Mouse (Mus musculus) ES-Bruce4 (cell line): ENCODE measurements around the gene Ankrd52.

Experiments used
- CTCF ChIP-seq: IDR thresholded peaks from one replicate; pipeline ENCODE4 v1.8.1; 2011; ENCODE audit warnings: low read depth, low read length
- EP300 ChIP-seq: IDR thresholded peaks from 2 replicates; pipeline ENCODE4 v1.6.1; 2011; ENCODE audit warnings: low read depth, low read length; ENCODE audit not compliant: insufficient read depth
- POLR2A ChIP-seq: IDR thresholded peaks from one replicate; pipeline ENCODE4 v1.8.1; 2011; ENCODE audit warnings: low read length; ENCODE audit not compliant: insufficient read depth

GRCm38 (mm10) chr10:128372142-128372541 is 4.8 kb upstream of the Ankrd52 start:
- TF ChIP-seq CTCF (no peak), EP300 (no peak), POLR2A (no peak)
